Mouse (Mus musculus): ENCODE data around the gene Nipal4.

The Nipal4 gene

GRCm38 (mm10) chr11:46115011-46115410 lies 51.3 kb downstream of the Nipal4 start:
- DNase-seq (ENCODE audit: low spot score in 2 of 2): no peak

GRCm38 (mm10) chr11:46114221-46114620 lies 52.1 kb downstream of the Nipal4 start:
- no peak for DNase-seq (ENCODE audit: low spot score in 2 of 2)

DNA sequence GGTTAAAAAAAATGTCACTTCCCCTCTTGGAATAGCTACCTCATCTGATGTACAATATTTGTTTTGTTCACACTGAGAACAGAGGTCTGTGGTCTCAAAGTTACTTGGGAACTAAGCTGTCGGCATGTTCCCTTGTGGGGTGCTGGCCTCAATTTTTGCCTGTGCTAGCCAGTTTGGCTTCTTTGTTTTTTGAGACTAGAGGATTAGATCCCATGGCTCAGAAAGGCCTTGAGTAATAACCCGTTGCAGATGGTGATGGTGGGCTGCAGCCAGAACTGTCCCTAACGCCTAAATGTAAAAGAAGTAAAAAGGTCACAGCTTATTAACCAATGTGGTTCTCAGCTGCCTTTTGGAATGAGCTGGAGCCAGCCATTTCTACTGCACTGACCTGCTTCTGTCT lies 53.1 kb downstream of the Nipal4 start:
- no peak for DNase-seq (ENCODE audit: low spot score in 2 of 2)

DNA sequence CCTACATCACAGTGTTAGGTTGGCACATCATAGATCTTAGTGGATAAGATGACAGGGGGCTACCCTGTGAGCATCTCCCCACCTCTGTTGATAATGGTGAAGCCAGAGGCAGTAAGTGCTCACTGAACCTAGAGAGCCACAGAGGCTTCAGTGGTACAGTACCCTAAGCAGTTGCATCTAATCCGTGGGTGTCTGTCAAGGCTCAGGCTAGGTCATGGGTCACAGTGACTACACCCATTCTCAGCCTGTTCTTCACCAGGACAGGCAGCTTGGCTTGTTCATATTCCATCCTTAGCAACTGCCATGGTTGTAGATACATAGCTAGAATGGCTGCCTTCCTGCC lies 55.4 kb downstream of the Nipal4 start:
- DNase-seq (ENCODE audit: low spot score in 2 of 2): no peak

- DNase-seq (ENCODE audit: low spot score in 2 of 2): no peak
Observed at GRCm38 (mm10) chr11:46110156-46110944, 56.0 kb downstream of the Nipal4 start.

- no peak for DNase-seq (ENCODE audit: low spot score in 2 of 2)
Observed at GRCm38 (mm10) chr11:46109206-46109605, 57.1 kb downstream of the Nipal4 start.

DNA sequence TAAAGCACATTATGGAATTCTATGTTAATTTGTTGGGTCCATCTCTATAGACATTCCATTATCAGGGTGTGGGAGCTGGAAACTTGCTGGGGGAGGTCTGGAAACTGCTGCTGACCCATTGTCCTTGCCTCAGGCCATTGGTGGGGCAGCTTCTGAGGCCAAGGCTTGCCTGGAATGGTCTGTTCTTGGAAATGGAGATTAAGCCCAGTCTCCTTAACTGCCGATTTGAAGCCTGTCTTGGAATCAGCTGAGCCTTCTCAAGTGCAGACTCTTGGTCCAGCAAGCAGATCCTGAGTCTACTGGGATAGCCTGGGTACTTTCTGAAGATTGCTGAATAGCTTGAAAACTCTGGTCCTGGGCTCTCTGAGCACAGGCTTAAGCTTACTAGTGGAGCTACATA lies 59.3 kb downstream of the Nipal4 start:
- DNase-seq (ENCODE audit: low spot score in 2 of 2): no peak

- DNase-seq (ENCODE audit: low spot score in 2 of 2): no peak
Observed at GRCm38 (mm10) chr11:46102107-46102506, 64.2 kb downstream of the Nipal4 start.

Measured in left cerebral cortex, adult 9 months (tissue).